Mouse (Mus musculus) neural tube, embryonic 14.5 days (tissue): ENCODE data around the gene Mex3a. TPM values are rescaled to one million over a fixed set of nuclear protein-coding genes. Genes with fewer than 3 reads are reported as not detected.

Experiments used
- ATAC-seq: fragments of 200-750 bp; cut with Nextera tagmentation; 2 replicates; pipeline ENCODE4 v1.8.0; 2017; ENCODE audit warnings: low read depth, mild to moderate bottlenecking, moderate TSS enrichment, moderate library complexity
- H3K27ac ChIP-seq: fragments of 300-500 bp; sonication (generic); 2 replicates; pipeline ENCODE4 v1.5.1; 2014; ENCODE audit warnings: low read depth, mild to moderate bottlenecking, control low read depth, low read length, moderate library complexity, mixed read lengths
- H3K27me3 ChIP-seq: fragments of 300-500 bp; sonication (generic); 2 replicates; pipeline ENCODE4 v1.6.1; 2014; ENCODE audit warnings: low read length; ENCODE audit not compliant: control insufficient read depth, insufficient read depth
- H3K36me3 ChIP-seq: fragments of 300-500 bp; sonication (generic); 2 replicates; pipeline ENCODE4 v1.6.1; 2014; ENCODE audit warnings: low read length, mixed read lengths; ENCODE audit not compliant: control insufficient read depth, insufficient read depth
- H3K4me1 ChIP-seq: fragments of 300-500 bp; sonication (generic); 2 replicates; pipeline ENCODE4 v1.6.1; 2014; ENCODE audit warnings: low read length; ENCODE audit not compliant: control insufficient read depth, insufficient read depth
- H3K4me2 ChIP-seq: fragments of 300-500 bp; sonication (generic); 2 replicates; pipeline ENCODE4 v1.6.1; 2014; ENCODE audit warnings: mild to moderate bottlenecking, low read depth, low read length, control low read depth
- H3K4me3 ChIP-seq: fragments of 300-500 bp; sonication (generic); 2 replicates; pipeline ENCODE4 v1.5.1; 2014; ENCODE audit warnings: low read depth, low read length, control low read depth, mixed read lengths
- H3K9ac ChIP-seq: fragments of 300-500 bp; sonication (generic); replicated peaks from 2 replicates; pipeline ENCODE4 v1.6.1; 2014; ENCODE audit warnings: low read depth, mild to moderate bottlenecking, control low read depth, low read length, mixed read lengths
- H3K9me3 ChIP-seq: fragments of 300-500 bp; sonication (generic); 2 replicates; pipeline ENCODE4 v1.6.1; 2016; ENCODE audit warnings: low read length; ENCODE audit not compliant: control insufficient read depth
- WGBS: fragments of 180-500 bp; shearing (Covaris S2); extraction: QIAGEN DNeasy Blood & Tissue Kit; methylation state at CpG from one replicate; pipeline ENCODE4 v1.1.7; 2014; 5-methylcytosine and 5-hydroxymethylcytosine counted together
- polyA plus RNA-seq: library from polyadenylated mRNA; unstranded; fragments of >200 nt; fragmentation: Nextera tagmentation; extraction: Ambion mirVana; gene quantifications from 2 replicates; pipeline ENCODE4 v1.2.1, GENCODE M21; 2014

Mex3a gene
- polyA plus RNA-seq, 1 experiment from 2014 or later, result 34.0 TPM

DNA sequence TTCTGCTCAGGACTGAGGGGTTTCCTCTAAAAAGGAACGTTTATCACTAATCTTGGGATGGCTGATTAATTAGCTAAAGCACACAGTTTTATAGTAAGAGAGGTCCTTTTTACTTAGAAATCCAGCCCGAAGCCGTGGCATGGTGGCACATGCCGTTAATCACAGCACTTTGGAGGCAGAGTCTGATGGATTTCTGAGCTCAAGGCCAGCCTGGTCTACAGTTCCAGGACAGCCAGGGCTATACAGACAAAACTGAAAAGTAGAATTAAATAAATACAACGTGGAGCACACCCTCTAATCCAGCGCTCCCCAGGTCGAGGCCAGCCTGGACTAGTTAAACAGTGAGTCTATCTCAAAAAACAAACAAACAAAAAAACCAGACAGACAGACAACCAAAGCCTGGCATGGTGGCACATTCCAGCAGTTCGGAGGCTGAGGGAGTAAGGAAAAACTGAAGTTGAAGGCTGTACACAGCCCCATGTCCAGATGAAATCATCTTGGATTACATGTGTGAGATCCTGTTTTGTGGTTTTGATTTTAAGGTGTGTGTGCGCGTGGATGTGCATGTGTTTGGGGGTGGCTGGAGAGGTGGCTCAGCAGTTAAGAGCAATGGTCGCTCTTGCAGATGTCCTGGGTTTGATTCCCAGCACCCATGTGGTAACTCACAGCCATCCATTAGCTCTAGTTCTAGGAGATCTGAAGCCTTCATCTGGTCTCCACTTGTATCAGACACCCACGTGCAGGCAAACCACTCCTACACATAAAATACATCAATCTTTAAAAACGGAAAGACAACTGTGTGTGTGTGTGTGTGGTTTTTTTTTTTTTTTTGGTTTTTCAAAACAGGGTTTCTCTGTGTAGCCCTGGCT lies 21.5 kb upstream of the Mex3a start:
- 50% methylated on average over 13 of the region's 13 CpGs for WGBS
- peak overlapping the region; percentile 30 for H3K4me3 ChIP-seq
- no peaks in the 10 kb centered on the region for H3K9me3 ChIP-seq
- H3K36me3 ChIP-seq, result no peaks in the 10 kb centered on the region
- H3K27me3 ChIP-seq, result no peaks in the 10 kb centered on the region
- peak; percentile 3; the same call in 1 of the 2 replicates for ATAC-seq
- peak overlapping the region; percentile 61 for H3K4me2 ChIP-seq
- peaks cover 25% of the 10 kb centered on the region for H3K4me1 ChIP-seq
- H3K9ac ChIP-seq, result 0 out of 2 replicates have a peak overlapping the region, but pooled peaks have one; percentile 16
- peak overlapping the region; percentile 91 for H3K27ac ChIP-seq

DNA sequence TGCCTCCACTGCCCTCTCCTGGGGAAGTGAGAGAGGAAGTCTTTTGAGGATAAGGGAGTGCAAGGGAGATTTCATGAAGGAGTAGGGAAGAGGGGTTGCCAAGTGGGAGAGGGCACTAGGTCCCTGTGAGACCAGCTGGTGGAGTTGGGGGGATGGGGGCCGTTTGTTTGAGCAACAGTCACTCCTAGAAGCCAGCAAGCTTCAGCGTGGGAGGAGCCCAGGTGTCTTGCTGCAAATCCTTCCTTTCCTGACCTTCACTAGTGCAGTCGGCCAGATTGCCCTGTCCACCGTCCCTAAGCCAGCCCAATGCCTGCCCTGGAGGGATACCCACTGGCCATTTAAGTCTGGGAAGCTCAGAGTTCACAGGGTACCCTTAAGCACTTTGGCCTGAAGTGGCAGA lies 20.6 kb upstream of the Mex3a start:
- peaks cover 25% of the 10 kb centered on the region for H3K4me1 ChIP-seq
- no peaks in the 10 kb centered on the region for H3K27me3 ChIP-seq
- ATAC-seq, result no peak
- WGBS, result 72% methylated on average over 4 of the region's 4 CpGs
- no peak overlapping the region for H3K4me2 ChIP-seq
- H3K9ac ChIP-seq, result no peak overlapping the region
- H3K36me3 ChIP-seq, result no peaks in the 10 kb centered on the region
- no peaks in the 10 kb centered on the region for H3K9me3 ChIP-seq
- H3K27ac ChIP-seq, result no peak overlapping the region
- H3K4me3 ChIP-seq, result no peak overlapping the region

DNA sequence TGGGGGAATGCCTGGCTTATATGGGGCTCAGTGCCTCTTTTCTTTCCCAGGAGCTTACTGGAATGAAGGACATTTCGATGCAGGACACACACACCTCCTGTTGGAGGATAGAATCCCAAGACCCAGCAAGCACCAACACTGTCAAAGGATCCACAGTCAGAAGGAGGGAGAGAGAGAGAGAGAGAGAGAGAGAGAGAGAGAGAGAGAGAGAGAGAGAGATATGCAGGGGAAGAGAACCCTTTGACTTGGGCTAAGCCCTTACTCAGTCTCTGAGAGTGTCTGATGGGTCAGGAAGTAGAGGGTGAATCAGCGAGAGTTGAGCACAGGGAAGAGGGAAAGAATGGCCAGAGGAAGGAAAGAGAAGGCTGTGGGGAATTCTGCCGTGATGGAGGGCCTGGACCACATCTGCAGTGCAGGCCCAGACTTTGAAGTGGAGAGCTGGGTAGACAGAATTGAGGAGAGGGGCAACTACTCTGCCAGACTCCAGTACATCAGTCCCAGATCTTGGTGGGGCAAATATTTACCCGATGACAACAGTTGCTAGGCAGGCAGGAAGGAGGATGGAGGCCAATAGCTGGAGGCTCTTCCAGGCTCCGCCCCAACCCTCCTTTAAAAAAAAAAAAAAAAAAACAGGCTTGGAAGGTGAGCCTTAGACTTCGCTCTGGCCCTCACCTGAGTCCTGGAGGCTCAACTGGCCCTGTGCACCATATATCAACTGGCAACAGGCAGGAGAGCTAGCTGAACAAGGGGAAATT lies 19.9 kb upstream of the Mex3a start:
- Histone ChIP-seq H3K4me3 (no peak overlapping the region), H3K27me3 (no peaks in the 10 kb centered on the region), H3K36me3 (no peaks in the 10 kb centered on the region), H3K9ac (no peak overlapping the region), H3K4me1 (peaks cover 25% of the 10 kb centered on the region), H3K4me2 (no peak overlapping the region), H3K27ac (no peak overlapping the region), H3K9me3 (no peaks in the 10 kb centered on the region)
- 46% methylated on average over 6 of the region's 6 CpGs for WGBS
- no peak for ATAC-seq

DNA sequence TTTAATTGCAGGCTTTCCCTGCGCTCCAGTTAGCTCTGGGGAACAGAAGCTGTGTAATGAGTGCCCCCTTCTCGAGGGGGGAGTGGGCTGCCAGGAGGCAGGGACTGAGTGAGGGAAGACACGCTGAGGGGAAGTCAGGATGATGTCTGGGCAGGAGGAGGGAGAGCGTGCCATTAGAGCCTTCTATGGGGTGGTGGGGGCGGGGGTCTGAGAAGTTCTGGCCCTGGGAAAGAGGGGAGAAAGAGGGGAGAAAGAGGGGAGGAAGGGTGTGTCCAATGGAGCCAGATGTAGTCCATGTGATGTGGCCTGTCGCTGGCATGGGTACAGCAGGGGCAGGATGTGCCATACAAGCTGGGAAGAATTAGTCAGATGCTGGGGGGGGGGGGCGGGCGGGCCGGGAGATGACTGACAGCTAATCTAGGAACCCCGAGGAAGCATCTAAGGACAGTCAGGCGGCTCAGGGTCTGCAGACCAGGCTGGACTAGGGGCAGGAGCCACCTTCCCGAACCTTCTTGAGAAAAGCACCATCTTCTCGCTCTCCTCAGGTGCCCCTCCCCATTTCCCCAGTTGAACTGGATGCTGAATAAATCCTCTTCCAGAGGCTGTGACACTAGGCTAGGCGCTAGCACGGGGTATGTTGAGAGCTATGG lies 19.2 kb upstream of the Mex3a start:
- Histone ChIP-seq H3K9ac (no peak overlapping the region), H3K9me3 (no peaks in the 10 kb centered on the region), H3K4me3 (no peak overlapping the region), H3K27ac (no peak overlapping the region), H3K27me3 (no peaks in the 10 kb centered on the region), H3K4me2 (no peak overlapping the region), H3K36me3 (no peaks in the 10 kb centered on the region), H3K4me1 (peaks cover 25% of the 10 kb centered on the region)
- 45% methylated on average over 11 of the region's 15 CpGs for WGBS
- no peak for ATAC-seq

DNA sequence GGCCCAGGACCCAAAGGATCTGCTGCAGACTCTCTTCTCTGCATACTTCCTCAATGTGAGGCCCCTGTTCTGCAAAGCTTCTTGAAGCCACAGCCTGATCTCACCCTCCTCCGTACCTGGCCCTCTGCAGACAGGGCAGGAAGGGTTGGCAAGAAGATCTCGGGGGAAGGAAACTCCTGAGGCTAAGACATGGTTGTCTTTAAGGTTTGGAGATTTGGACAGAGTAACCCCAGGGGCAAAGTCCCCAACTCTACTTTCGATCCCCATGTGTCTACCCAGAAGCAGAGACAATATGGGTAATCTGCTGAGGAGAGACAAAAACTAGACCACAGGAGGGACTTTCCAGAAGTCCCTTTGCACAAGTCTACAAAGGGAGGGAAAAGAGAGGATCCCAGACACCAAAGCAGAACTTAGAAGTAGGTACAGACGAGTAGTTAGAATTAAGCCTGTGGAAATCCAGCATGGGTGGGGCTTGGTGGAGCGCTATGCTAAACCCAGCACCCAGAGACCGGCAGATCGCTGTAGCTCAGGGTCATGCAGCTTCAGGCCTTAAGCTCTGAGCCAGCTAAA lies 18.6 kb upstream of the Mex3a start:
- H3K4me3 ChIP-seq, result no peak overlapping the region
- H3K4me2 ChIP-seq, result no peak overlapping the region
- no peak overlapping the region for H3K9ac ChIP-seq
- no peak overlapping the region for H3K27ac ChIP-seq
- peaks cover 25% of the 10 kb centered on the region for H3K4me1 ChIP-seq
- no peaks in the 10 kb centered on the region for H3K27me3 ChIP-seq
- no peak for ATAC-seq
- H3K36me3 ChIP-seq, result no peaks in the 10 kb centered on the region
- no peaks in the 10 kb centered on the region for H3K9me3 ChIP-seq
- WGBS, result 87% methylated on average over 7 of the region's 7 CpGs

DNA sequence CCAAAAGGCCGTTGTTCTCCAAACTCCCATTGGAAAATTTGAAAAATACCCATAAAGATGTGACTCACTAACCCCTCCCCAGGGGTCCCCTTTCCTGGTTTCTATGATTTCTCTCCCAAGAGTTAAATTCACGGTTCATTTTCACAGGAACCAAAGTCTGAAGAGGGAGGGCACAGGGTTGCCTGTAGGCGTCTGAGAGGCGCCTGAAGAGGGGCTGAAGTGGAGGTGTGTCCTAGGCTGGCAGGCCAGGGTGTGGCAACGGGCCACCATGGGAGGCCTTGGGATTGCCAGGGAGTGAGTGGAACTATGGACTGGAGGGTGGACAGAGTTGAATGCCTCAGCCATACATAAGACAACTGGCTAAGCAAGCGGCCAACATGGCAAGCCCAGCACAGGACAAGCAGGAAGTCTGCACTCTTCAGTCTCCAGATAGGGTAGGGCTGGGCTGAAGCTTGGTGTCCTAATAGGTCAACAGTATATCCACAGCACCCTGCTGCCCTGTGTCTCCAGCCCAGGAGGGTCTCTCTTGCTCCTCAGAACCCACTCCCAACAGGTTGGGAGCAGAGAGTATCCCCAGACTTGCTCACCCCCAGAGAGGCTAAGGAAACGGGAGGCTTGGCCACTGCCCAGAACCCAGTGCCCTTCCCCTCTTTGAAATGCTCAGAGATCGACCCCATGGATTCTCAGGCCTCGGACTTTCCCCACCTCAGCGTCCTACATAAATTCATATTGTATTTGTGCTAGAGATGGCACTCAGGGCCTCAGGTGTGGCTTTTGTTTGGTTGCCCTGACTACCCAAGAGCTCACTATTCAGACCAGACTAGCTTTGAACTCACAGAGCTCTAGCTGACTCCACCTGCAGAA lies 17.7 kb upstream of the Mex3a start:
- no peak overlapping the region for H3K9ac ChIP-seq
- H3K36me3 ChIP-seq, result no peaks in the 10 kb centered on the region
- H3K27ac ChIP-seq, result no peak overlapping the region
- WGBS, result 80% methylated on average over 10 of the region's 10 CpGs
- H3K4me3 ChIP-seq, result no peak overlapping the region
- no peaks in the 10 kb centered on the region for H3K27me3 ChIP-seq
- H3K4me1 ChIP-seq, result peaks cover 21% of the 10 kb centered on the region
- ATAC-seq, result no peak
- H3K4me2 ChIP-seq, result no peak overlapping the region
- no peaks in the 10 kb centered on the region for H3K9me3 ChIP-seq

DNA sequence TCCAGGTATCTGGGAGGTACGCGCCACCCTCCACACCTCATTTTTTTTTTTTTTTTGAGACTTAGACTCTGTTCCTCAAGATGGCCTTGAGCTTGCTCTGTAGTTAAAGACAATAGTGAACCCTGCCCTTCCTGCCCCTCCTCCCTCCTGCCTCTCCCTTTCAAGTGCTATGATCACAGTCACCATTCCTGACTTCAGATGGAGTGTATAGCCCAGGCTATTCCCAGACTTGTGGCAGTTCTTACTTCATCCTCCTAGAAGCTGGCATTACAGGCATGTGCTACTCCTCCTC lies 17.2 kb upstream of the Mex3a start:
- Histone ChIP-seq H3K4me2 (no peak overlapping the region), H3K9ac (no peak overlapping the region), H3K4me3 (no peak overlapping the region), H3K4me1 (peaks cover 16% of the 10 kb centered on the region), H3K9me3 (no peaks in the 10 kb centered on the region), H3K27me3 (no peaks in the 10 kb centered on the region), H3K27ac (no peak overlapping the region), H3K36me3 (no peaks in the 10 kb centered on the region)
- WGBS, result 100% methylated on average over 2 of the region's 2 CpGs
- ATAC-seq, result no peak

DNA sequence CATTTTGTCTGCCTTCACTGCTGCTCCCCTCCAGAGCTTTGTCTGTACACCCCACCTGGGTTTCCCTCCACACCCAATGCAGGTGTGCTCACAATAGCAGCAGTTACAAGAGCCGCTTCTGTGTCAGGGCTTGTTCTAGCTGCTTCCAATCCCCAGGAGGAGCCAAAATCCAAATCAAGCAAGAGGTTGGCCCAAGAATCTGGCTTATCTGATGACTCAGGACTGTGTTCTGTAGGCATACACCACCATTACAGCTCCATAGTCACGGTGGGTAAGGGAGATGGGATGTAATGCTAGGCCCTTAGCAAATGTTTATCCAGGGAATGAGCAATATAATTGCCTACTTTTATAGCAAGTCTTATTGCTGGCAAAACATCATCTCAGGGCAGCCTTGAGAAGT lies 15.8 kb upstream of the Mex3a start:
- Histone ChIP-seq H3K4me2 (no peak overlapping the region), H3K36me3 (no peaks in the 10 kb centered on the region), H3K4me3 (no peak overlapping the region), H3K9ac (no peak overlapping the region), H3K4me1 (0 out of 2 replicates have a peak, but pooled peaks cover 9% of the 10 kb centered on the region), H3K27ac (no peak overlapping the region), H3K27me3 (no peaks in the 10 kb centered on the region), H3K9me3 (no peaks in the 10 kb centered on the region)
- WGBS, result 90% methylated on average over 2 of the region's 2 CpGs
- no peak for ATAC-seq
